Mouse (Mus musculus) midbrain, embryonic 13.5 days (tissue): ENCODE results near the gene Sidt2. TPM values are rescaled to one million over a fixed set of nuclear protein-coding genes. Genes with fewer than 3 reads are reported as not detected.

Experiments
- ATAC-seq: fragments of 200-750 bp; cut with Nextera tagmentation; 2 replicates; pipeline ENCODE4 v1.8.0; 2017; ENCODE audit warnings: mild to moderate bottlenecking, moderate TSS enrichment, moderate library complexity
- H3K27ac ChIP-seq: fragments of 300-500 bp; sonication (generic); 2 replicates; pipeline ENCODE4 v1.5.1; 2015; ENCODE audit warnings: inconsistent platforms, mild to moderate bottlenecking, moderate library complexity
- H3K27me3 ChIP-seq: fragments of 300-500 bp; sonication (generic); 2 replicates; pipeline ENCODE4 v1.6.1; 2015; ENCODE audit warnings: mild to moderate bottlenecking, inconsistent platforms
- H3K36me3 ChIP-seq: fragments of 300-500 bp; sonication (generic); 2 replicates; pipeline ENCODE4 v1.6.1; 2015; ENCODE audit warnings: mild to moderate bottlenecking, inconsistent platforms
- H3K4me1 ChIP-seq: fragments of 300-500 bp; sonication (generic); replicated peaks from 2 replicates; pipeline ENCODE4 v1.6.1; 2015; ENCODE audit warnings: inconsistent platforms
- H3K4me2 ChIP-seq: fragments of 300-500 bp; sonication (generic); replicated peaks from 2 replicates; pipeline ENCODE4 v1.6.1; 2015; ENCODE audit warnings: moderate library complexity, mild to moderate bottlenecking, inconsistent platforms
- H3K4me3 ChIP-seq: fragments of 300-500 bp; sonication (generic); replicated peaks from 2 replicates; pipeline ENCODE4 v1.5.1; 2015; ENCODE audit warnings: mild to moderate bottlenecking, inconsistent platforms
- H3K9ac ChIP-seq: fragments of 300-500 bp; sonication (generic); replicated peaks from 2 replicates; pipeline ENCODE4 v1.6.1; 2015; ENCODE audit warnings: mild to moderate bottlenecking, inconsistent platforms
- H3K9me3 ChIP-seq: fragments of 300-500 bp; sonication (generic); 2 replicates; pipeline ENCODE4 v1.6.1; 2016; ENCODE audit warnings: mild to moderate bottlenecking, inconsistent platforms
- WGBS: fragments of 180-500 bp; shearing (Covaris S2); methylation state at CpG from one replicate; pipeline ENCODE4 v1.1.7; 2015; 5-methylcytosine and 5-hydroxymethylcytosine counted together
- polyA plus RNA-seq: library from polyadenylated mRNA; unstranded; fragments of >200 nt; fragmentation: Nextera tagmentation; extraction: Ambion mirVana; gene quantifications from 2 replicates; pipeline ENCODE4 v1.2.1, GENCODE M21; 2015

Gene Sidt2
- polyA plus RNA-seq: 27.4 and 32.7 TPM in 2 replicates

- Histone ChIP-seq H3K4me2 (peak within 1 kb of the TSS; percentile 87), H3K4me3 (peak within 1 kb of the TSS; percentile 80)
- WGBS: under 1% methylated on average over 48 of the region's 48 CpGs
Observed at GRCm38 (mm10) chr9:45955107-45955963, at the start of gene Sidt2. Sidt2 (minus strand) TSS chr9:45955258.

GRCm38 (mm10) chr9:46004529-46004928 lies 49.5 kb upstream of the Sidt2 start:
- no peak overlapping the region for H3K9ac ChIP-seq
- no peak for ATAC-seq
- H3K36me3 ChIP-seq: no peaks in the 10 kb centered on the region
- H3K9me3 ChIP-seq: no peaks in the 10 kb centered on the region
- H3K4me3 ChIP-seq: no peak overlapping the region
- H3K4me1 ChIP-seq: no peaks in the 10 kb centered on the region
- H3K27ac ChIP-seq: no peak overlapping the region
- H3K4me2 ChIP-seq: no peak overlapping the region
- H3K27me3 ChIP-seq: no peaks in the 10 kb centered on the region
- 68% methylated on average over 3 of the region's 3 CpGs for WGBS

More at GRCm38 (mm10) chr9:45955107-45955963, at the start of gene Sidt2:
- Histone ChIP-seq H3K9me3 (no peaks in the 10 kb centered on the region), H3K27ac (peak within 1 kb of the TSS; percentile 84), H3K4me1 (peaks cover 48% of the 10 kb centered on the region), H3K9ac (peak within 1 kb of the TSS; percentile 89), H3K36me3 (peaks cover 19% of the 10 kb centered on the region), H3K27me3 (no peaks in the 10 kb centered on the region)
- ATAC-seq: peak; percentile 98

- Histone ChIP-seq H3K4me3 (no peak overlapping the region), H3K27me3 (no peaks in the 10 kb centered on the region), H3K36me3 (no peaks in the 10 kb centered on the region), H3K4me1 (no peaks in the 10 kb centered on the region), H3K4me2 (no peak overlapping the region), H3K9ac (no peak overlapping the region), H3K9me3 (no peaks in the 10 kb centered on the region), H3K27ac (no peak overlapping the region)
- ATAC-seq: no peak; the same call in 1 of the 2 replicates
- WGBS: 8% methylated on average over 7 of the region's 7 CpGs
Observed at GRCm38 (mm10) chr9:46003729-46004128, 48.7 kb upstream of the Sidt2 start.

- H3K4me3 ChIP-seq: no peak overlapping the region
- no peak overlapping the region for H3K9ac ChIP-seq
- 74% methylated on average over 4 of the region's 4 CpGs for WGBS
Observed at GRCm38 (mm10) chr9:45999009-45999408, 44.0 kb upstream of the Sidt2 start.

GRCm38 (mm10) chr9:45985229-45985567 lies 30.1 kb upstream of the Sidt2 start:
- H3K36me3 ChIP-seq: peaks cover 4% of the 10 kb centered on the region
- peak overlapping the region; percentile 97 for H3K4me3 ChIP-seq
- H3K27ac ChIP-seq: peak overlapping the region; percentile 97
- H3K9me3 ChIP-seq: no peaks in the 10 kb centered on the region
- H3K4me2 ChIP-seq: peak overlapping the region; percentile 95
- peaks cover 44% of the 10 kb centered on the region for H3K4me1 ChIP-seq
- H3K27me3 ChIP-seq: no peaks in the 10 kb centered on the region
- H3K9ac ChIP-seq: peak overlapping the region; percentile 98
- WGBS: under 1% methylated on average over 4 of the region's 4 CpGs
- peak; percentile 68 for ATAC-seq

More at GRCm38 (mm10) chr9:45999009-45999408, 44.0 kb upstream of the Sidt2 start:
- Histone ChIP-seq H3K27ac (no peak overlapping the region), H3K36me3 (no peaks in the 10 kb centered on the region), H3K9me3 (no peaks in the 10 kb centered on the region), H3K27me3 (no peaks in the 10 kb centered on the region), H3K4me2 (no peak overlapping the region), H3K4me1 (no peaks in the 10 kb centered on the region)
- ATAC-seq: no peak

DNA sequence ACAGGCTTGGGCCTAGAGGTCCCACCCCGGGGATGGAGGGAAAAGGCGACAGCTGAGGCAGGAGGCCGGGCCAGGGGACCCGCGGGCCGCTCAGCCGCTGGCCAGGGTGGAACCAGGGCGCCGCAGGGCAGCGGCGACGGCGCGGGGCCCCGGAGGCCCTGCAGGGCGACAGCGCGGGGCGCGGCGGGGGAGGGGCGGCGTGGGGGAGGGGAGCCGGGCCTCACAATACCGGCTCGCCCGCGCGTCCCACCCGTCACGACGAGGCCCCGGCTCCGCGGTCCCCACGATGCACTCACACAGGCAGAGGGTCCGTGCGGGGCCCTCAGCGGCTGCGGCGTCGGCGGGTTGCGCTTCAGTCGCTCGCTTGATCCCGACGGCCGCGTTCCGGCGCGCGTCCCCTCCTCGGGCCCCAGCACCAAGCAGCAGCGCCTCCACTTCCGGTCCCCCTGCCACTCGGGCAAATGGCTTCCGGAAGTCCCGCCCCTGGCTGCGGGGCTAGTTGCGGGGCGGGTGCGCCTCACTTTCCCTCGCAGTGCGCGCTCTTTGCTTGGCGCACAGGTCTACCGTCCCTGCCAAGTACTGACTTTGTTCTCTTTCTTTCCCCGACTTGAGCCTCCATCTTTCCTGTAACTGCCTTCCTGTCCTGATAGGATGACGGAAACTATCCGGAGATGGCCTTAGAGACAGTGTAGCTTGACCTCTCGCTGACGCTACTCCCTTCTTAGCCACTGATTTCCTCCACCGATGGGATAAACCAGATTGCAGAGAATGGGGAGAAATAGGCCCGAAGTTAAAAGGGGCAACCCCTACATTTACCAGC lies 29.6 kb upstream of the Sidt2 start:
- Histone ChIP-seq H3K4me2 (peak overlapping the region; percentile 95), H3K4me3 (peak overlapping the region; percentile 97), H3K9ac (peak overlapping the region; percentile 98), H3K36me3 (peaks cover 4% of the 10 kb centered on the region), H3K27ac (peak overlapping the region; percentile 97), H3K9me3 (no peaks in the 10 kb centered on the region), H3K27me3 (no peaks in the 10 kb centered on the region), H3K4me1 (peaks cover 49% of the 10 kb centered on the region)
- WGBS: 0% methylated on average over 39 of the region's 76 CpGs
- ATAC-seq: peak; percentile 93

DNA sequence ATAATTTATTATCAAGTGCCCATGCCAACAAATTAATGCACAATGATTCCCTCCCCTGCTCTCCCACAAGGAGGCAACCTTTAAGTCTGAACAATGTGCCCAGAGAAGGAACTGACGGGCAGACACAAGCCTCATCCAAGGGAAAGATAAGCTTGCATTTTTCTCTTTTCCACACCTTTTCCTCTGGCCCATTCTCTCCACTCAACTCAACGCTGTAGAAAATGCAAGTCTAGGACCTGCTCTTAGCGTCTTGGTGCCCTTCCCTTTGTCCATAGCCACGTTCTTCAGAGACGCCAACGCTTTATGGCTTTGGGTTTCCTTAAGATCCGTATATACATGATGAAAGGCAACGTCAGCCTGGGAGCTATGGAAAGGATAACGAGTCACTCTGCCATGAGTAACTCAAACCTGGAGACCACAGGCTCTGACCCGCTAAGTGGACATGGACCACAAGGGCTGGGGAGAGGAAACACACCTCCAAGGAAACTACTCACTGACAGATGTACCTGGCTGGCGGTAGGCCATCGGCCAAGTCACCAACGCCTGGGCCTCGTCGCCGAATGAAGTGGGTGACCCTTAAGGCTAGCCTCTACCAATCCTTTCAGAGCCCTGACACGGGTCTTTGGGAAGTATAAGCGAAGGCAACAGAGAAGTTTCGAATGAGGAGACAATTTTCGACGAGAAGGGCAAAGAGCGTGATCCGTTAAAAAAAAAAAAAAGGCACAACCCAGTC lies 28.8 kb upstream of the Sidt2 start:
- WGBS: 1% methylated on average over 23 of the region's 23 CpGs
- Histone ChIP-seq H3K27me3 (no peaks in the 10 kb centered on the region), H3K4me2 (peak overlapping the region; percentile 95), H3K36me3 (peaks cover 4% of the 10 kb centered on the region), H3K4me3 (peak overlapping the region; percentile 97), H3K9ac (peak overlapping the region; percentile 98), H3K27ac (peak overlapping the region; percentile 97), H3K9me3 (no peaks in the 10 kb centered on the region), H3K4me1 (peaks cover 49% of the 10 kb centered on the region)
- peak; percentile 25; the same call in 1 of the 2 replicates for ATAC-seq

GRCm38 (mm10) chr9:45981331-45981730 lies 26.3 kb upstream of the Sidt2 start:
- Histone ChIP-seq H3K9ac (no peak overlapping the region), H3K4me2 (0 out of 2 replicates have a peak overlapping the region, but pooled peaks have one; percentile 6), H3K27me3 (no peaks in the 10 kb centered on the region), H3K9me3 (no peaks in the 10 kb centered on the region), H3K27ac (no peak overlapping the region), H3K4me1 (peaks cover 49% of the 10 kb centered on the region), H3K36me3 (peaks cover 11% of the 10 kb centered on the region), H3K4me3 (no peak overlapping the region)
- ATAC-seq: no peak

DNA sequence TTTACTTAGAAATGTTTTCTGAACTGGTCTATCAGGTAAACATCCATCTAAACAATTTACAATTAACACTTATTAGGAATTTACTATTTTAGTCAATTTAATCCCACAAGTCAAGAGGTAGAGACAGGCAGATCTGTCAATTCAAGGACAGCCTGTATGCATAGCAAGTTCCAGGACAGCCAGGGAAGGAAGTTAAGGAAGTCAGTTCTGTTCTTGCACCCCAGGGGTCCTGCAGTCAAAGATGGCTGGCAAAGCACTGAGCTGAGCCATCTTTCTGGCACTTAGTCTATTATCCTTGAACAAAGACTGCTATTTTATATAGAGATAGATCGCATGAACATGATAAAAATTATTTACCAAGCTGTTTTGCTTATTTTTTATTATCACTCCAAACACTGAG lies 25.6 kb upstream of the Sidt2 start:
- Histone ChIP-seq H3K9ac (no peak overlapping the region), H3K4me1 (peaks cover 46% of the 10 kb centered on the region), H3K4me3 (no peak overlapping the region), H3K9me3 (no peaks in the 10 kb centered on the region), H3K4me2 (no peak overlapping the region), H3K27ac (no peak overlapping the region), H3K36me3 (peaks cover 16% of the 10 kb centered on the region), H3K27me3 (no peaks in the 10 kb centered on the region)
- no peak for ATAC-seq
- 89% methylated on average over 1 of the region's 1 CpGs for WGBS

DNA sequence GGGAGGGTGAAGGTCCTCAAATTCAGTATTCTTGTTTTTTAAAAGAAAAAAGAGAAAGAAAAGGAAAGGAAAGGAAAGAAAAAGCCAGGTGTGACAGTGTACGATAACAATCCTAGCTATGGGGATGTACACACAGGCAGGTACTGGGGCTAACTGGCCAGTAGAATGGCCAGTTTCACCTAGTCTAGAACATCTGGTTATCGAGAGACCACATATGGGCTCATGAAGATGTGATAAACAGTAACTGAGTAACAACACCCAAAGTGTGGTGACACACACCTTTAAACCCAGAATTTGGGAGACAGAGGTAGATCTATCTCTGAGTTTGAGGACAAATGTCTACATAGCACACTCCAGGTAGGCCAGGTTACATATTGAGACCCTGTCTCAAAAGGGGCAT lies 24.7 kb upstream of the Sidt2 start:
- Histone ChIP-seq H3K9ac (no peak overlapping the region), H3K27ac (no peak overlapping the region), H3K4me1 (peaks cover 40% of the 10 kb centered on the region), H3K36me3 (peaks cover 22% of the 10 kb centered on the region), H3K27me3 (no peaks in the 10 kb centered on the region), H3K4me2 (no peak overlapping the region), H3K9me3 (no peaks in the 10 kb centered on the region), H3K4me3 (no peak overlapping the region)
- ATAC-seq: no peak
- 96% methylated on average over 2 of the region's 2 CpGs for WGBS

DNA sequence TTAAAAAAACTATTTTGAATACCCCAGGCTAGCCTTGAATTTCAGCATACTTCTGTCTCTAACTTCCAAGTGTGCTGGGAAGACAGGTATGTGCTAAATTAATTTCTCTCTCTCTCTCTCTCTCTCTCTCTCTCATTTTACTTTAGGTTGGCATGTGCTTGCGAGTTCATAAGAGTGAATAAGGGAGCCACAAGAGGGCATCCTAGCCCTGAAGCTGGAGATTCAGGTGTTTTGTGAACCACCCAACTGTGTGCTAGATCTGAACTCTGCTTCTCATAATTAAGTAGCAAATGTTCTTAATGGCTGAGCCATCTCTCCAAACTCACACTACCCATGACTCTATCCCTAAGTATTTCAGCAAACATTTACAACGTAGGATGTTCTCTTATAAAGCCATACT lies 21.8 kb upstream of the Sidt2 start:
- Histone ChIP-seq H3K4me3 (no peak overlapping the region), H3K27me3 (no peaks in the 10 kb centered on the region), H3K9me3 (no peaks in the 10 kb centered on the region), H3K4me1 (peaks cover 19% of the 10 kb centered on the region), H3K4me2 (no peak overlapping the region), H3K27ac (no peak overlapping the region), H3K9ac (no peak overlapping the region), H3K36me3 (peaks cover 45% of the 10 kb centered on the region)
- 76% methylated on average over 2 of the region's 2 CpGs for WGBS
- ATAC-seq: no peak
